ENCODE assay signal across 18 mouse cellular contexts in genomic region chr17:29302149-29302548, GRCm38 (mm10). TPM values are rescaled to one million over a fixed set of nuclear protein-coding genes. Genes with fewer than 3 reads are reported as not detected.
A peak's percentile ranks its signal among the peaks of the same experiment; 100 is the strongest.
DNase-seq lines count a peak whose midpoint lies in the region; ATAC-seq and TF ChIP-seq lines count a peak whose summit lies in the region.
"Had no signal": no experiment of that assay in that cellular context is flagged by ENCODE, and none has a peak within 500 bp of the region (broad histone marks: within the 10 kb centered on the region; RNA-seq: fewer than 3 reads in every experiment).

No protein-coding gene starts in this region.

- DNase-seq in gastrocnemius, adult 2 months = no peak
- DNase-seq in gastrocnemius, postnatal 14 days = no peak
- DNase-seq in kidney, adult 18-20 months = no peak
- DNase-seq in urinary bladder, postnatal 14 days (ENCODE audit: low spot score) = peak; percentile 53
- DNase-seq in urinary bladder, adult 2 months (ENCODE audit: low spot score) = no peak
- no peak for DNase-seq in lung, postnatal 4 days
- DNase-seq: adrenal gland, postnatal 25 days; B cell, adult 2 months; cerebellum, adult 8-10 months; lung, adult 18-20 months; lung, postnatal 36 days; thymus, postnatal 36 days had no signal

- 35% methylated on average over 5 of the region's 5 CpGs for WGBS in kidney, embryonic 15.5 days

- H3K9ac ChIP-seq in kidney, embryonic 15.5 days = no peak overlapping the region
- H3K9ac ChIP-seq: embryonic facial prominence, embryonic 13.5 days; heart, embryonic 15.5 days; hindbrain, embryonic 14.5 days; intestine, embryonic 15.5 days had no signal

- peaks cover 82% of the 10 kb centered on the region for H3K4me1 ChIP-seq in kidney, embryonic 15.5 days

- H3K27me3 ChIP-seq in kidney, embryonic 15.5 days = no peaks in the 10 kb centered on the region
- H3K27me3 ChIP-seq: embryonic facial prominence, embryonic 13.5 days; heart, embryonic 15.5 days; intestine, embryonic 15.5 days had no signal

- no peak; the same call in 1 of the 2 replicates for ATAC-seq in kidney, embryonic 15.5 days (replicated peaks; ENCODE audit: low FRiP score)
- ATAC-seq: intestine, embryonic 15.5 days had no signal

- intact Hi-C loops in gastrocnemius, adult 2 months (cut with DNase I) = no loop called here
- intact Hi-C loops in gastrocnemius, postnatal 14 days (cut with DNase I; ENCODE audit: low total_unique reads) = no loop called here

- H3K4me3 ChIP-seq in gastrocnemius, adult 2 months = no peak overlapping the region
- H3K4me3 ChIP-seq in kidney, embryonic 15.5 days (replicated peaks) = no peak overlapping the region
- H3K4me3 ChIP-seq: embryonic facial prominence, embryonic 13.5 days; heart, embryonic 15.5 days; intestine, embryonic 15.5 days; midbrain, embryonic 10.5 days had no signal

- H3K36me3 ChIP-seq in kidney, embryonic 15.5 days = peaks cover 35% of the 10 kb centered on the region

- no peak overlapping the region for H3K4me2 ChIP-seq in kidney, embryonic 15.5 days
- H3K4me2 ChIP-seq: embryonic facial prominence, embryonic 13.5 days; heart, embryonic 15.5 days; hindbrain, embryonic 14.5 days; intestine, embryonic 15.5 days had no signal

- no peak for TF ChIP-seq CTCF in gastrocnemius, adult 2 months (IDR thresholded peaks at IDR 0.05)

- peak overlapping the region; percentile 77 for H3K27ac ChIP-seq in gastrocnemius, adult 2 months
- peak overlapping the region; percentile 79 for H3K27ac ChIP-seq in kidney, embryonic 15.5 days
- H3K27ac ChIP-seq: heart, embryonic 15.5 days; hindbrain, embryonic 14.5 days; intestine, embryonic 15.5 days had no signal

- no peaks in the 10 kb centered on the region for H3K9me3 ChIP-seq in kidney, embryonic 15.5 days (replicated peaks)
- H3K9me3 ChIP-seq: embryonic facial prominence, embryonic 13.5 days; heart, embryonic 15.5 days; intestine, embryonic 15.5 days; midbrain, embryonic 10.5 days had no signal

RNA-seq across cellular contexts. Expression of gene Pi16, which starts 15.3 kb away (rescaled TPM):
- 10 to 100 TPM; 21.9 to 52.6 TPM for total RNA-seq in gastrocnemius, adult 2 months (2021)
- 10 to 100 TPM; 25.4 to 37.9 TPM for total RNA-seq in gastrocnemius, postnatal 14 days (2021)
- polyA plus RNA-seq in kidney, embryonic 15.5 days (2015; fragmentation: Nextera tagmentation; extraction: Ambion mirVana) = 3.4 and 5.8 TPM in 2 replicates
- polyA plus RNA-seq in urinary bladder, adult 2 months (2012; rRNA removed) = 405 and 508 TPM in 2 replicates

RNA-seq across cellular contexts. Expression of gene BC004004, which starts 33.6 kb away (rescaled TPM):
- total RNA-seq in gastrocnemius, adult 2 months (2021) = 100 to 1,000 TPM; 110 to 121 TPM
- total RNA-seq in gastrocnemius, postnatal 14 days (2021) = 100 to 1,000 TPM; 115 TPM
- 67.6 and 73.2 TPM in 2 replicates for polyA plus RNA-seq in kidney, embryonic 15.5 days (2015; fragmentation: Nextera tagmentation; extraction: Ambion mirVana)
- polyA plus RNA-seq in urinary bladder, adult 2 months (2012; rRNA removed) = 94.6 and 101 TPM in 2 replicates

RNA-seq across cellular contexts. Expression of gene Ppil1, which starts 38.2 kb away (rescaled TPM):
- 1 to 10 TPM; 5.1 to 7.3 TPM for total RNA-seq in gastrocnemius, adult 2 months (2021)
- 1 to 10 TPM; 8.4 to 9.7 TPM for total RNA-seq in gastrocnemius, postnatal 14 days (2021)
- polyA plus RNA-seq in kidney, embryonic 15.5 days (2015; fragmentation: Nextera tagmentation; extraction: Ambion mirVana) = 171 and 182 TPM in 2 replicates
- polyA plus RNA-seq in urinary bladder, adult 2 months (2012; rRNA removed) = 27.9 and 31.3 TPM in 2 replicates

RNA-seq across cellular contexts. Expression of gene Mtch1, which starts 45.6 kb away (rescaled TPM):
- total RNA-seq in gastrocnemius, adult 2 months (2021) = 100 to 1,000 TPM in 1 of 2 experiments, 10 to 100 TPM in 1; 78.5 to 109 TPM
- total RNA-seq in gastrocnemius, postnatal 14 days (2021) = 100 to 1,000 TPM; 141 to 160 TPM
- polyA plus RNA-seq in kidney, embryonic 15.5 days (2015; fragmentation: Nextera tagmentation; extraction: Ambion mirVana) = 289 and 308 TPM in 2 replicates
- polyA plus RNA-seq in urinary bladder, adult 2 months (2012; rRNA removed) = 263 and 279 TPM in 2 replicates

RNA-seq across cellular contexts. Expression of gene Fgd2, which starts 58.6 kb away (rescaled TPM):
- total RNA-seq in gastrocnemius, adult 2 months (2021) = 1 to 10 TPM in 1 of 2 experiments, under 1 TPM in 1; 0.74 to 1.1 TPM
- total RNA-seq in gastrocnemius, postnatal 14 days (2021) = 1 to 10 TPM; 1.6 to 1.8 TPM
- polyA plus RNA-seq in kidney, embryonic 15.5 days (2015; fragmentation: Nextera tagmentation; extraction: Ambion mirVana) = 12.0 and 13.0 TPM in 2 replicates
- polyA plus RNA-seq in urinary bladder, adult 2 months (2012; rRNA removed) = 19.0 and 26.4 TPM in 2 replicates
